Mouse (Mus musculus) midbrain, embryonic 11.5 days (tissue): ENCODE results near the gene Rnf38. TPM values are rescaled to one million over a fixed set of nuclear protein-coding genes. Genes with fewer than 3 reads are reported as not detected.

Source experiments
- ATAC-seq: fragments of 200-750 bp; cut with Nextera tagmentation; 2 replicates; pipeline ENCODE4 v1.8.0; 2017; ENCODE audit warnings: moderate TSS enrichment, moderate library complexity; ENCODE audit not compliant: low FRiP score
- DNase-seq: peaks from one replicate; pipeline ENCODE4 v3.0.0; 2015; ENCODE audit warnings: low spot score; ENCODE audit errors: missing footprints
- H3K27ac ChIP-seq: fragments of 300-500 bp; sonication (generic); 2 replicates; pipeline ENCODE4 v1.5.1; 2014; ENCODE audit warnings: low read depth, low read length
- H3K27me3 ChIP-seq: fragments of 300-500 bp; sonication (generic); 2 replicates; pipeline ENCODE4 v1.6.1; 2014; ENCODE audit warnings: mild to moderate bottlenecking, low read length, moderate library complexity, mixed read lengths; ENCODE audit not compliant: control insufficient read depth, insufficient read depth
- H3K36me3 ChIP-seq: fragments of 300-500 bp; sonication (generic); 2 replicates; pipeline ENCODE4 v1.6.1; 2014; ENCODE audit warnings: mild to moderate bottlenecking, low read length, moderate library complexity, mixed read lengths; ENCODE audit not compliant: control insufficient read depth, insufficient read depth
- H3K4me1 ChIP-seq: fragments of 300-500 bp; sonication (generic); 2 replicates; pipeline ENCODE4 v1.6.1; 2014; ENCODE audit warnings: low read length; ENCODE audit not compliant: control insufficient read depth, insufficient read depth
- H3K4me2 ChIP-seq: fragments of 300-500 bp; sonication (generic); 2 replicates; pipeline ENCODE4 v1.6.1; 2014; ENCODE audit warnings: mild to moderate bottlenecking, moderate library complexity
- H3K4me3 ChIP-seq: fragments of 300-500 bp; sonication (generic); 2 replicates; pipeline ENCODE4 v1.5.1; 2014; ENCODE audit warnings: low read depth, low read length
- H3K9ac ChIP-seq: fragments of 300-500 bp; sonication (generic); 2 replicates; pipeline ENCODE4 v1.6.1; 2014; ENCODE audit warnings: low read length
- H3K9me3 ChIP-seq: fragments of 300-500 bp; sonication (generic); 2 replicates; pipeline ENCODE4 v1.6.1; 2016; ENCODE audit warnings: low read length; ENCODE audit not compliant: control insufficient read depth
- WGBS: fragments of 180-500 bp; shearing (Covaris S2); extraction: QIAGEN DNeasy Blood & Tissue Kit; methylation state at CpG from one replicate; pipeline ENCODE4 v1.1.7; 2014; 5-methylcytosine and 5-hydroxymethylcytosine counted together
- polyA plus RNA-seq: library from polyadenylated mRNA; unstranded; fragments of >200 nt; fragmentation: Nextera tagmentation; extraction: Ambion mirVana; gene quantifications from 2 replicates; pipeline ENCODE4 v1.2.1, GENCODE M21; 2014

Rnf38 gene
- polyA plus RNA-seq, 1 experiment from 2014 or later, result 52.4 TPM

DNA sequence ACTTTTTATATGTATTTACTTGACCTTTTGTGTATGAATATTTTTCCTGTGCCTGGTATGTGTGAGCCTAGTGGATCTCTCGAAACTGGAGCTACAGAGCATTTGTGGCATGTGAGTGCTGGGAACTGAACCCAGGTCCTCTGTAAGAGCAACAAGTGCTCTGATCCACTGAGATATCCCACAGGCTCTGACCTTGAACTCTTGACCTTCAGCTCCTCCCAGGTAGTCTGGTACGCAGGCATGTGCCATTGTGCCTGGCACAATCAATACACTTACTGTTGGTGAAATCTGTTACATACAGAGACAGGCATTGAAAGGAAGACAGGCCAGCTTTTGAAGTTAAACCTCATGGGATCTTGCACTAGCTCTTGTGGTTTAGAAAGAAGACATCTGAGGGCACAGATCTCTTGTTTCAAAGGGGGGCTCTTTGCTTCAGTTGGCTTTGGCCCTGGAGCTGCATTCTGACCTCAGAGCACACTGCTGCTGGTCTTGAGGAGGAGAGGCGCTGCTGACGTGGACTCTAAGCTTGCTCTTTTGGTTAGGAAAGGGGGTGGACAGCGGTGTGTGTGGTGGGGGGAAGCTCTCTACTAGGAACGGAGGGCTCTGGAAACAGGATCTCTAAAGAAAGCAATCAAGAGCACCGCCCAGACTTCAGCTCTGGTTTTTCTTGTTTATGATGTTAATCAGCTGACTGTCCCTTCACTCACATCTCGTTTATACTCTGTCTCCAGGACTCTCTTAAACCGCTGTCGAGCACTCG is 135.8 kb downstream of the Rnf38 start:
- DNase-seq (peak; percentile 35), ATAC-seq (no peak)
- H3K9ac ChIP-seq, result no peak overlapping the region
- no peaks in the 10 kb centered on the region for H3K36me3 ChIP-seq
- no peaks in the 10 kb centered on the region for H3K27me3 ChIP-seq
- 63% methylated on average over 11 of the region's 11 CpGs for WGBS
- no peak overlapping the region for H3K4me2 ChIP-seq
- H3K27ac ChIP-seq, result no peak overlapping the region
- H3K9me3 ChIP-seq, result no peaks in the 10 kb centered on the region
- no peak overlapping the region for H3K4me3 ChIP-seq
- H3K4me1 ChIP-seq, result no peaks in the 10 kb centered on the region

DNA sequence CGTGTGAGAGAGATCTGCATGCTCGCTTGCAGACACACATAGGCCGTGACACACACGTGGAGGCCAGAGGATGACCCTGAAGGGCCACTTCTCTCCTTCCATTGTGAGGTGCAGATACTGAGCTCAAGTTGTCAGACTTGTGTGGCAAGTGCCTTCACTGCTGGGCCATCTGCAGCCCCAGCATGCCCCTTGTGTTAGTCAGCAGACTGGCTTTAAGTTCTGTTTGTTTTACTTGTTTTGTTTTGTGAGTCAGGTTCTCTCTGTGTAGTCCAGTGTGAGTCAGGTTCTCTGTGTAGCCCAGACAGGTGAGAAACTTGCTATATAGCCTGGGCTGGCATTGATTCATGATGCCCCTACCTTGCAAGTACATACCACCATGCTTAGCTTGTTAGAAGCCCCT is 139.1 kb downstream of the Rnf38 start:
- WGBS, result 86% methylated on average over 4 of the region's 4 CpGs

DNA sequence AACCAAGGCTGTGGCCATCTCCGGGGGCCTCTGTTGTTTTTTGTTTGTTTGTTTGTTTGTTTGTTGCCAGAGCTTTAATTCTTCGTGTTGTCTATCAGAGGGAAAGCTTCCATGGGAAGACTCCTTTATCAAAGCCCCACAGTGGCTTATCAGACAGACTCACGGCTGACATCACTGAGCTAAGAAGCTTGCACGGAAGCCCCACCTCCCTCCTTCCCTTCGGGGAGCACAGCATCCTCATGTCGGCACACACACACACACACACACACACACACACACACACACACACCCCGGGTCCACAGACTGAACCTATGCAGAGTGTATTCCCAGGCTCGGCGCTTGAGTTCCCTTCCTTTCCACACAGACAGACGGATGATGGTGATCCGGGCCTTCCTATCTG is 141.2 kb downstream of the Rnf38 start:
- DNase-seq (no peak), ATAC-seq (no peak)
- no peak overlapping the region for H3K4me3 ChIP-seq
- H3K27me3 ChIP-seq, result no peaks in the 10 kb centered on the region
- H3K27ac ChIP-seq, result no peak overlapping the region
- no peaks in the 10 kb centered on the region for H3K9me3 ChIP-seq
- no peak overlapping the region for H3K4me2 ChIP-seq
- H3K4me1 ChIP-seq, result no peaks in the 10 kb centered on the region
- 80% methylated on average over 11 of the region's 11 CpGs for WGBS
- H3K9ac ChIP-seq, result no peak overlapping the region
- no peaks in the 10 kb centered on the region for H3K36me3 ChIP-seq

More for the DNA sequence above, 139.1 kb downstream of the Rnf38 start:
- ATAC-seq (no peak), DNase-seq (peak; percentile 61)
- no peaks in the 10 kb centered on the region for H3K9me3 ChIP-seq
- H3K27ac ChIP-seq, result no peak overlapping the region
- H3K4me2 ChIP-seq, result no peak overlapping the region
- H3K9ac ChIP-seq, result no peak overlapping the region
- no peaks in the 10 kb centered on the region for H3K36me3 ChIP-seq
- no peak overlapping the region for H3K4me3 ChIP-seq
- H3K4me1 ChIP-seq, result no peaks in the 10 kb centered on the region
- H3K27me3 ChIP-seq, result no peaks in the 10 kb centered on the region

DNA sequence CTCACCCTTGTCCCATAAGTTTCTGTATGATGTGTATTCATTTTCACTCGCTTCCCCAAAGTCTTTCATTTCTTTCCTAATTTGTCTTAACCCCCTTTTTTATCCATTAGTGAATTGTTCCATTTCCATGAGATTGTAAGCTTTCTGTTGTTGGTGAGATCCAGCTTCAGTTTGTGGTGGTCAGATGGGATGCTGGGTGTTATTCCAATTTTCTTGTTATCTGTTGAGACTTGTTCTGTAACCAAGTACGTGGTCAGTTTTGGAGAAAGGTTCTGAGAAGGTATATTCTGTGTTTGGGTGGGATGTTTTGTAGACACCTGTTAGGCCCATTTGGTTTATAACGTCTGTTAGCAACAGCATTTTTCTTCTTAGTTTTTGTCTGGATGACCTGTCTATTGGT is 148.0 kb downstream of the Rnf38 start:
- ATAC-seq (no peak), DNase-seq (peak; percentile 77)
- Histone ChIP-seq H3K9me3 (no peaks in the 10 kb centered on the region), H3K9ac (no peak overlapping the region), H3K4me2 (no peak overlapping the region), H3K4me3 (no peak overlapping the region), H3K27ac (no peak overlapping the region), H3K36me3 (no peaks in the 10 kb centered on the region), H3K27me3 (no peaks in the 10 kb centered on the region), H3K4me1 (no peaks in the 10 kb centered on the region)
- 92% methylated on average over 3 of the region's 3 CpGs for WGBS

DNA sequence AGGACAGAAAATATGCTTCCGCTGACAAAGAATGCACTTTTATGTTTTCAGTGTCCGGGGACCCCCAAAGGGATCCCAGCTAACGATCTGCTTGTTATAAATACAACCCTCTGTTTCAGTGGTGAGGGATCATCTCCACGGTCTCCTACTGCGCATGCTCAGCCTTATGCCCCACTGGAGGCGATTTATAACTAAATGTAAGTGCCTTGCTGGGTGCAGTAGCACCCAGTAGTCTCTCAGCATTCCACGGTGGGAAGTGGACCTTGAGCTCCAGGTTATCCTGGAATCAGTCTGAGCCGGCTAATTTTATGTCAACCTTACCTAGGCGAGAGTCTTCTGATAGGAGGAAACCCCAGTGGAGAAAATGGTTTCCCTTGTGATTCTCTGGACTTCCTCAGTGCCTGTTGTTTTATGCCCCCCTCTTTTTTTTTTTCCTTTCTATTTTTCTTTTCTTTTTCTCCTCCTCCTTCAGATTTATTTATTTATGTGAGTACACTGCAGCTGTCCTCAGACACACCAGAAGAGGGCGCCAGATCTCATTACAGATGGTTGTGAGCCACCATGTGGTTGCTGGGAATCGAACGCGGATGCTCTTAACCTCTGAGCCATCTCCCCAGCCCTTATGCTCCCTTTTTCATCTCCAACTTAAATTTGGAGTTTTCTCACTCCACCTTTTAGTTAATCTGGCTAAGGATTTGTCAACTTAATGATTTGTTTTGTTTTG is 148.8 kb downstream of the Rnf38 start:
- H3K4me2 ChIP-seq, result no peak overlapping the region
- H3K9ac ChIP-seq, result no peak overlapping the region
- no peaks in the 10 kb centered on the region for H3K27me3 ChIP-seq
- no peaks in the 10 kb centered on the region for H3K4me1 ChIP-seq
- ATAC-seq, result no peak
- 85% methylated on average over 13 of the region's 13 CpGs for WGBS
- peak; percentile 21 for DNase-seq
- H3K36me3 ChIP-seq, result no peaks in the 10 kb centered on the region
- H3K9me3 ChIP-seq, result no peaks in the 10 kb centered on the region
- H3K4me3 ChIP-seq, result no peak overlapping the region
- H3K27ac ChIP-seq, result no peak overlapping the region

DNA sequence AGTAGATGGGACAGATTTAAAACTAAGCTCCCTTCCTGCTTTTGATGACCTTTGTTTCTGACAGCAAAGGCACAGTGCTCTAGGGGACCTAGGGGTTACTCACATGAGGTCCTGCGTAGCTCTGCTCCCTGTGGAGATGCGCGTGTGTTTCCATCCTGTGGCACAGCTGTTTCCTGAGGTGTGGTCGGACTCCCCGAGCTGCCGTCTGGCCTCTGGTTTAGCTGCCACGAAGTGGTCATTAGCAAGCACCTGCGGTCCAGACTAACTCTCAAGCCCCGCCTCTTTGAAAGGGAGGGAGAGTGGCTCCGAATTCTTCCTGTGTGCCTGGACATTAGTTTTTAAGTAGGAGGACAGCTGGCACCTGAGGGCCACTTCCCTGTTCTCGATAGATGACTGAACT is 149.6 kb downstream of the Rnf38 start, which contains the start of gene Gne:
Gne (minus strand) TSS at position 233 of the 400 bp plus-strand sequence.
- Histone ChIP-seq H3K36me3 (no peaks in the 10 kb centered on the region), H3K9ac (no peak within 1 kb of the TSS), H3K27ac (no peak within 1 kb of the TSS), H3K9me3 (no peaks in the 10 kb centered on the region), H3K4me1 (no peaks in the 10 kb centered on the region), H3K4me3 (no peak within 1 kb of the TSS), H3K27me3 (no peaks in the 10 kb centered on the region), H3K4me2 (no peak within 1 kb of the TSS)
- 19% methylated on average over 11 of the region's 11 CpGs for WGBS
- ATAC-seq, result no peak
- DNase-seq, result peak; percentile 73

DNA sequence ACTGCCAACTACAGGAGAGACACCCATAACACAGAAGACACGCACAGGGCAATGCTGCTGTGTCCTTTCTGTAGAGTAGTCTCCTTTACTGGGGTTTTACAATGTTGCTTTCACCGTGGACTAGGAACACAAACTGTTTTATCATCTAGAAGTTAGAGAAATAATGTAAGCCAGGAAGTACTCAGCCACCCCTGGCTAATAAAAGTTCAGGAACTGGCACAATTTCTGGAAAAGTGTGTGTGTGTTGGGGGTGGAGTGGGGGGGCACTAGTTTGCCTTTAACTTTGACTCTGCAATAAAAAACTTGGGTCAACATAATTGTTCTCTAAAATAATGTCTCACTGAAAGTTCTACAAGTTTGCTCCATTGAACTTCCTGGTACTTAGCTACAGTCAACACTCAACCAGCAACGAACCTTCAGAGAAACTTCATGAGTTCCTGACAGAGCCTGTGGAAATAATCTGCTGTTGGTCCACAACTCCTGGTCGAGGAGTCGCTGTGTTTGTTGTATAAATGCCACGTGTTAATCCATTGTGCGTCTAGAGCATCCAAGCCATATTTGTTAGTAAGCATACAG is 155.1 kb downstream of the Rnf38 start:
- H3K4me1 ChIP-seq, result no peaks in the 10 kb centered on the region
- H3K27ac ChIP-seq, result no peak overlapping the region
- H3K27me3 ChIP-seq, result no peaks in the 10 kb centered on the region
- no peaks in the 10 kb centered on the region for H3K36me3 ChIP-seq
- peak; percentile 70 for DNase-seq
- ATAC-seq, result no peak
- no peaks in the 10 kb centered on the region for H3K9me3 ChIP-seq
- 87% methylated on average over 7 of the region's 7 CpGs for WGBS
- H3K4me3 ChIP-seq, result no peak overlapping the region
- H3K9ac ChIP-seq, result no peak overlapping the region
- no peak overlapping the region for H3K4me2 ChIP-seq
